Mouse (Mus musculus): Measurements from ENCODE around the gene Tbc1d23. TPM values are rescaled to one million over a fixed set of nuclear protein-coding genes. Genes with fewer than 3 reads are reported as not detected.

The Tbc1d23 gene
- total RNA-seq, 1 experiment from 2014 or later, result 47.8 TPM

- ATAC-seq (replicated peaks in 1 of 2; ENCODE audit: insufficient read depth in 1 of 2, low FRiP score in 2 of 2, low TSS enrichment in 1 of 2, low read depth in 1 of 2, poor library complexity in 2 of 2, severe bottlenecking in 2 of 2), result peak; percentile 60 to 71
Measured at GRCm38 (mm10) chr16:57130752-57131400, 100.4 kb downstream of the Tbc1d23 start.

DNA sequence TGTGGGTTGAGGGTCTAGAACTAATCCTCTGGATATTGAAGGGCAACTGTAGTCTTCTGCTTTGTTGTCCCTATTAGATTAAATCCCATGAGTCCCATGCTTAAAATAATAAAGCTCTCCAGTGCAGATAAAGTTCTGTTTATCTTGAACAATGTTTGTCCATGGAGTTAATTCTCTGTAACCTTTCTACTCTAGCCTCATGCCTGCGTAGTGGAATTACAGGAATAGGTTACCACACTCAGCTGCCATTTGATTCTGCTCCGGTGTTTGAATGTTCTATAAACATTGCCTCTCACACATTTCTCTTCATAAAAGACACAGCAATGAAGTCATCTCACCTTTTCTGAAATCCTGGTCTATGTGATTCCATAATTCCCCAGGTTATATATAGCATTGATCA, 103.5 kb downstream of the Tbc1d23 start:
- ATAC-seq (replicated peaks in 1 of 2; ENCODE audit: insufficient read depth in 1 of 2, low FRiP score in 2 of 2, low TSS enrichment in 1 of 2, low read depth in 1 of 2, poor library complexity in 2 of 2, severe bottlenecking in 2 of 2), result no peak

- no peak for ATAC-seq (replicated peaks in 1 of 2; ENCODE audit: insufficient read depth in 1 of 2, low FRiP score in 2 of 2, low TSS enrichment in 1 of 2, low read depth in 1 of 2, poor library complexity in 2 of 2, severe bottlenecking in 2 of 2)
Measured at GRCm38 (mm10) chr16:57126268-57126667, 105.0 kb downstream of the Tbc1d23 start.

GRCm38 (mm10) chr16:57122682-57123445, 108.4 kb downstream of the Tbc1d23 start:
- ATAC-seq (replicated peaks in 1 of 2; ENCODE audit: insufficient read depth in 1 of 2, low FRiP score in 2 of 2, low TSS enrichment in 1 of 2, low read depth in 1 of 2, poor library complexity in 2 of 2, severe bottlenecking in 2 of 2), result no peak

DNA sequence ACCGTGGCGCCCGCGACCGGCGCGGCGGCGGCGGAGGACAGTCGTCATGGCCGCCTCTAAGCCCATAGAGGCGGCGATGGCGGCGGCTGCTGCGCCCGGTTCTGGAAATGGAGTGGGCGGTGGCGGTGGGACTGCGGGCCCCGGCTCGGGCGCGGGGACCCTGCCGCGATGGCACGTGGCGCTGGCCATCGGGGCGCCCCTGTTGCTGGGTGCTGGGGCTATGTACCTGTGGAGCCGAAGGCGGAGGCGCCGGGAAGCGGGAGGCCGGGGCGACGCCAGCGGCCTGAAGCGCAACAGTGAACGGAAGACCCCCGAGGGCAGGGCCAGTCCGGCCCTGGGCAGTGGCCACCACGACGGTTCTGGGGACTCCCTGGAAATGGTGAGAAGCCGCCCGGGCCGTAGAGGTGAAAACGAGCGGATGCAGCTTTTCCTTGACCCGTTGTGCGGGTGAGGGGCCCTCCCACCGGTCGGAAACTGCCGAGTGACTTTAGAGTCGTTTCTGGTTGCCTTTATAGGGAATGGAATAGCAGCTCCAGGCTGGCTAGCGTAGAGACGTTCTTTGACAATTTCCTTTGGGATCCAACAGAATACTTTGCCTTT, 109.4 kb downstream of the Tbc1d23 start:
- no peak for ATAC-seq (replicated peaks in 1 of 2; ENCODE audit: insufficient read depth in 1 of 2, low FRiP score in 2 of 2, low TSS enrichment in 1 of 2, low read depth in 1 of 2, poor library complexity in 2 of 2, severe bottlenecking in 2 of 2)

DNA sequence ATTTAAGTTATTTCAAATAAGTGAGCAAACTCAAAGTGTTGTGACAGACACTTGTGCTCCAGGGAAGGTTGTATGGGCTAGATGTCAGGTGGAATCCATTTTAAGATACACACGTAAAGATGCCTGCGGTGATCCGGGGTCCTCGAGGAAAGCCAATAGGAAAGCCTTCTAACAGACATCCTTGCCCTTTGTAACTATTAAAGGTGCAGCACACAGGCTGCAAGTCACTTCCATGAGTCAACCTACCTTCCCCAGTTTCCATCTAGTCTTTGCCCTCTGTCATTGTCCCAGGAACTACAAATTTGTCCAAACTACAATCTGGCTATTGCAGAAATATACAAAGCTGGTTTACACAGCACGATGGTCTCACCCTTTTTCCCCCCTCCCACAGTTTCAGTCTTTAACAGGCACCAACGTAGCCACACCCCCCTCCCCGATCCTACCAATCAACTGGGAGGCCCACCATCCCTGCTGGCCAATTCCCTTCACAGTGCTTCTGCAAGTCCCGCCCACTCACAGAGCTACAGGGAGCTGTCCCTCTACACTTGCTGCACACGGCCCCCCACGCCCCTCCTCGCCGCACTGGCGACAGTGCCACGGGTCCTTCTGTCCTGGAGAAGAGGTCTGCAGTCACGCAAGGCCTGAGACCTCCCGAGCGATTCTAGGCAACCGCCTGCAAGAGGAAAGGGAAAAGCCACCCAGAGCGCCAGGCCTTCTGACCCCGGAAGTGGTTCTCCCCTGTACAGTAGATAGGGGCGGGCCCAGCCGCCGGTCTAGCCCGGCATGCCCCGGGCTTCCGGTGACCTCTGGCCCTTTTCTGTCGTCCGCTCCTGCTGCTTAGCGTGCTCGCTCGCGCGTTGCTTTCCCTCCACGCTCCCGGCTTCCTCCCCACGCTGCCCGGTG, 110.1 kb downstream of the Tbc1d23 start, which contains the start of gene Tomm70a:
Tomm70a (plus strand) TSS at position 791 of the 903 bp plus-strand sequence.
- ATAC-seq (replicated peaks in 1 of 2; ENCODE audit: insufficient read depth in 1 of 2, low FRiP score in 2 of 2, low TSS enrichment in 1 of 2, low read depth in 1 of 2, poor library complexity in 2 of 2, severe bottlenecking in 2 of 2), result peak; percentile 98 to 99

Other genes with a start within 250 kb of the Tbc1d23 start
- gene Tmem45a2, start 160.1 kb downstream of the Tbc1d23 start, total RNA-seq (2017), result 0.30 and 0.88 TPM in 2 replicates
- gene Tomm70a, start 109.8 kb downstream of the Tbc1d23 start, total RNA-seq (2017), result 63.8 and 67.7 TPM in 2 replicates
- gene Nit2, start 64.2 kb downstream of the Tbc1d23 start, total RNA-seq (2017), result 31.5 and 38.8 TPM in 2 replicates
- not detected in 2 replicates for gene Tmem30c, start 61.4 kb upstream of the Tbc1d23 start, total RNA-seq (2017)
- 3.3 and 6.0 TPM in 2 replicates for gene Filip1l, start 121.6 kb upstream of the Tbc1d23 start, total RNA-seq (2017)

Data from hematopoietic stem cell, adult 5-6 weeks (primary cell).